10 mouse cellular contexts compared by ENCODE assay signal in genomic region chr4:83090691-83091448, GRCm38 (mm10). TPM values are rescaled to one million over a fixed set of nuclear protein-coding genes. Genes with fewer than 3 reads are reported as not detected.
A peak's percentile ranks its signal among the peaks of the same experiment; 100 is the strongest.
DNase-seq lines count a peak whose midpoint lies in the region; TF ChIP-seq lines count a peak whose summit lies in the region.
"Had no signal": no experiment of that assay in that cellular context is flagged by ENCODE, and none has a peak within 500 bp of the region (broad histone marks: within the 10 kb centered on the region; RNA-seq: fewer than 3 reads in every experiment).

No protein-coding gene starts in this region.

- no peaks in the 10 kb centered on the region for H3K79me2 ChIP-seq in heart, adult 2 months (replicated peaks; ENCODE audit: control insufficient read depth, insufficient read depth, low read length)

- no peak overlapping the region for H3K27ac ChIP-seq in heart, adult 2 months
- H3K27ac ChIP-seq in kidney, adult 2 months (ENCODE audit: insufficient read depth, low read depth, low read length): no peak overlapping the region

- 15% methylated on average over 6 of the region's 6 CpGs for WGBS in heart, adult 2 months
- WGBS in kidney, adult 2 months: 48% methylated on average over 6 of the region's 6 CpGs

- intact Hi-C loops in heart, adult 2 months (cut with DNase I): no loop called here
- intact Hi-C loops in heart, postnatal 25 days (cut with DNase I): loop anchor here (5.0 kb wide), 1 partner anchor 91 kb away; no protein-coding TSS in a partner anchor
- intact Hi-C loops in left cerebral cortex, postnatal 36 days (cut with DNase I): no loop called here

- H3K4me3 ChIP-seq in heart, adult 2 months: no peak overlapping the region
- H3K4me3 ChIP-seq in kidney, adult 2 months (ENCODE audit: insufficient read depth, low read depth, low read length): no peak overlapping the region
- H3K4me3 ChIP-seq: erythroblast, embryonic 14.5 days had no signal

- H3K4me1 ChIP-seq in heart, adult 2 months (ENCODE audit: control insufficient read depth, insufficient read depth, low read length): no peaks in the 10 kb centered on the region
- H3K4me1 ChIP-seq in kidney, adult 2 months (ENCODE audit: control insufficient read depth, insufficient read depth, low read length): no peaks in the 10 kb centered on the region

- no peak for TF ChIP-seq CTCF in heart, adult 2 months (IDR thresholded peaks at IDR 0.05)
- no peak for TF ChIP-seq CTCF in kidney, adult 2 months (conservative IDR thresholded peaks at IDR 0.05; ENCODE audit: insufficient read depth, insufficient read length, low read depth, low read length)

- no peak for TF ChIP-seq POLR2A in heart, adult 2 months (IDR thresholded peaks at IDR 0.05; ENCODE audit: insufficient read depth, low read depth, low read length)
- no peak for TF ChIP-seq POLR2A in kidney, adult 2 months (IDR thresholded peaks at IDR 0.05; ENCODE audit: low read depth, low read length)

- no peak for TF ChIP-seq EP300 in heart, adult 2 months (IDR thresholded peaks at IDR 0.05; ENCODE audit: insufficient read depth, low read depth, low read length)

- no peak overlapping the region for H3K9ac ChIP-seq in heart, adult 2 months (ENCODE audit: low read depth, low read length)

- H3K36me3 ChIP-seq in heart, adult 2 months (ENCODE audit: control insufficient read depth, insufficient read depth, low read length): no peaks in the 10 kb centered on the region
- H3K36me3 ChIP-seq in kidney, adult 2 months (ENCODE audit: control insufficient read depth, insufficient read depth, low read length): no peaks in the 10 kb centered on the region

- peak; percentile 67 to 71 for DNase-seq in heart, adult 2 months
- DNase-seq in heart, postnatal 25 days (ENCODE audit: low spot score): no peak
- DNase-seq in retina, postnatal 7 days (ENCODE audit: low read depth, low spot score): peak; percentile 17
- DNase-seq in retina, postnatal 1 day: no peak
- peak; percentile 90 to 93 for DNase-seq in cerebellum, postnatal 10 days
- peak; percentile 18 for DNase-seq in ovary, postnatal 14 days (ENCODE audit: low spot score)
- no peak for DNase-seq in left cerebral cortex, postnatal 36 days (ENCODE audit: low spot score in 2 of 2)
- DNase-seq in kidney, adult 2 months: no peak

- H3K27me3 ChIP-seq in heart, adult 2 months (ENCODE audit: control insufficient read depth, insufficient read depth, low read length): no peaks in the 10 kb centered on the region
- H3K27me3 ChIP-seq in kidney, adult 2 months (replicated peaks; ENCODE audit: control insufficient read depth, insufficient read depth, low read length): no peaks in the 10 kb centered on the region
- H3K27me3 ChIP-seq: CH12.LX had no signal

RNA-seq across cellular contexts. Expression of gene Frem1, which starts 38.7 kb away (rescaled TPM):
- under 1 TPM; 0.21 to 0.52 TPM for total RNA-seq in heart, adult 2 months (2021)
- 0.18 and 0.21 TPM in 2 replicates for polyA plus RNA-seq in heart, adult 2 months (2012; rRNA removed)
- total RNA-seq in heart, postnatal 25 days (2021): under 1 TPM; 0.59 to 0.65 TPM
- total RNA-seq in left cerebral cortex, postnatal 36 days (2021): 1 to 10 TPM; 1.4 to 2.6 TPM
- 4.5 and 4.6 TPM in 2 replicates for polyA plus RNA-seq in kidney, adult 2 months (2012; rRNA removed)
- total RNA-seq: CH12.LX had no signal
- polyA plus RNA-seq: erythroblast, embryonic 14.5 days had no signal

Comparison
In these comparisons a context has a peak if more than half of its experiments do, and no peak if none do; other contexts are left out.
1. DNase-seq: peak in heart, adult 2 months (2 of 2), retina, postnatal 7 days (single experiment), cerebellum, postnatal 10 days (2 of 2) and ovary, postnatal 14 days (single experiment); none in heart, postnatal 25 days (single experiment), retina, postnatal 1 day (single experiment), left cerebral cortex, postnatal 36 days (0 of 2) and kidney, adult 2 months (single experiment).